Mouse (Mus musculus): Measurements from ENCODE around the gene Abcc12. TPM values are rescaled to one million over a fixed set of nuclear protein-coding genes. Genes with fewer than 3 reads are reported as not detected.
A peak's percentile ranks its signal among the peaks of the same experiment; 100 is the strongest.

Abcc12 gene
- not detected in 3 replicates for total RNA-seq (2017)

- ATAC-seq (replicated peaks; ENCODE audit: insufficient number of reproducible peaks, low FRiP score, low TSS enrichment, poor library complexity, severe bottlenecking) = no peak
Measured at GRCm38 (mm10) chr8:86580458-86580857, at the start of gene Abcc12. Gene Abcc12 (minus strand): TSS chr8:86580686.

- no peak for ATAC-seq (replicated peaks; ENCODE audit: insufficient number of reproducible peaks, low FRiP score, low TSS enrichment, poor library complexity, severe bottlenecking)
Measured at GRCm38 (mm10) chr8:86630212-86630611, 49.7 kb upstream of the Abcc12 start.

- ATAC-seq (replicated peaks; ENCODE audit: insufficient number of reproducible peaks, low FRiP score, low TSS enrichment, poor library complexity, severe bottlenecking) = no peak
Measured at GRCm38 (mm10) chr8:86624915-86625314, 44.4 kb upstream of the Abcc12 start.

- ATAC-seq (replicated peaks; ENCODE audit: insufficient number of reproducible peaks, low FRiP score, low TSS enrichment, poor library complexity, severe bottlenecking) = peak; percentile 91
Measured at GRCm38 (mm10) chr8:86623911-86624731, 43.6 kb upstream of the Abcc12 start, which contains the start of gene Lonp2. Gene Lonp2 (plus strand): TSS chr8:86624043.

- ATAC-seq (replicated peaks; ENCODE audit: insufficient number of reproducible peaks, low FRiP score, low TSS enrichment, poor library complexity, severe bottlenecking) = no peak
Measured at GRCm38 (mm10) chr8:86623551-86623910, 43.0 kb upstream of the Abcc12 start.

GRCm38 (mm10) chr8:86617759-86618387 lies 37.4 kb upstream of the Abcc12 start:
- no peak for ATAC-seq (replicated peaks; ENCODE audit: insufficient number of reproducible peaks, low FRiP score, low TSS enrichment, poor library complexity, severe bottlenecking)

GRCm38 (mm10) chr8:86615095-86615769 lies 34.7 kb upstream of the Abcc12 start:
- no peak for ATAC-seq (replicated peaks; ENCODE audit: insufficient number of reproducible peaks, low FRiP score, low TSS enrichment, poor library complexity, severe bottlenecking)

- ATAC-seq (replicated peaks; ENCODE audit: insufficient number of reproducible peaks, low FRiP score, low TSS enrichment, poor library complexity, severe bottlenecking) = no peak
Measured at GRCm38 (mm10) chr8:86613798-86614197, 33.3 kb upstream of the Abcc12 start.

- ATAC-seq (replicated peaks; ENCODE audit: insufficient number of reproducible peaks, low FRiP score, low TSS enrichment, poor library complexity, severe bottlenecking) = no peak
Measured at GRCm38 (mm10) chr8:86604676-86605075, 24.2 kb upstream of the Abcc12 start.

- ATAC-seq (replicated peaks; ENCODE audit: insufficient number of reproducible peaks, low FRiP score, low TSS enrichment, poor library complexity, severe bottlenecking) = no peak
Measured at GRCm38 (mm10) chr8:86603174-86603573, 22.7 kb upstream of the Abcc12 start.

GRCm38 (mm10) chr8:86600311-86600710 lies 19.8 kb upstream of the Abcc12 start:
- ATAC-seq (replicated peaks; ENCODE audit: insufficient number of reproducible peaks, low FRiP score, low TSS enrichment, poor library complexity, severe bottlenecking) = no peak

GRCm38 (mm10) chr8:86599299-86599698 lies 18.8 kb upstream of the Abcc12 start:
- ATAC-seq (replicated peaks; ENCODE audit: insufficient number of reproducible peaks, low FRiP score, low TSS enrichment, poor library complexity, severe bottlenecking) = no peak

- no peak for ATAC-seq (replicated peaks; ENCODE audit: insufficient number of reproducible peaks, low FRiP score, low TSS enrichment, poor library complexity, severe bottlenecking)
Measured at GRCm38 (mm10) chr8:86597681-86598080, 17.2 kb upstream of the Abcc12 start.

- no peak for ATAC-seq (replicated peaks; ENCODE audit: insufficient number of reproducible peaks, low FRiP score, low TSS enrichment, poor library complexity, severe bottlenecking)
Measured at GRCm38 (mm10) chr8:86595671-86596070, 15.2 kb upstream of the Abcc12 start.

- ATAC-seq (replicated peaks; ENCODE audit: insufficient number of reproducible peaks, low FRiP score, low TSS enrichment, poor library complexity, severe bottlenecking) = no peak
Measured at GRCm38 (mm10) chr8:86594159-86594796, 13.8 kb upstream of the Abcc12 start.

- ATAC-seq (replicated peaks; ENCODE audit: insufficient number of reproducible peaks, low FRiP score, low TSS enrichment, poor library complexity, severe bottlenecking) = no peak
Measured at GRCm38 (mm10) chr8:86593099-86593498, 12.6 kb upstream of the Abcc12 start.

- ATAC-seq (replicated peaks; ENCODE audit: insufficient number of reproducible peaks, low FRiP score, low TSS enrichment, poor library complexity, severe bottlenecking) = no peak
Measured at GRCm38 (mm10) chr8:86588338-86588737, 7.9 kb upstream of the Abcc12 start.

GRCm38 (mm10) chr8:86586642-86587041 lies 6.2 kb upstream of the Abcc12 start:
- no peak for ATAC-seq (replicated peaks; ENCODE audit: insufficient number of reproducible peaks, low FRiP score, low TSS enrichment, poor library complexity, severe bottlenecking)

GRCm38 (mm10) chr8:86586058-86586457 lies 5.6 kb upstream of the Abcc12 start:
- ATAC-seq (replicated peaks; ENCODE audit: insufficient number of reproducible peaks, low FRiP score, low TSS enrichment, poor library complexity, severe bottlenecking) = no peak

All from monocyte, adult 5-6 weeks (primary cell).